Mouse (Mus musculus): ENCODE results near the gene Fmnl1.

Gene Fmnl1

GRCm38 (mm10) chr11:103144309-103145285 is 26.3 kb upstream of the Fmnl1 start:
- TF ChIP-seq GATA4 (IDR thresholded peaks at IDR 0.05; ENCODE audit: insufficient replicate concordance, low read length): no peak

- TF ChIP-seq GATA4 (IDR thresholded peaks at IDR 0.05; ENCODE audit: insufficient replicate concordance, low read length): no peak
These were observed 24.5 kb upstream of the Fmnl1 start for GRCm38 (mm10) chr11:103146386-103146785.

- no peak for TF ChIP-seq GATA4 (IDR thresholded peaks at IDR 0.05; ENCODE audit: insufficient replicate concordance, low read length)
These were observed 23.1 kb upstream of the Fmnl1 start for GRCm38 (mm10) chr11:103147766-103148165.

- no peak for TF ChIP-seq GATA4 (IDR thresholded peaks at IDR 0.05; ENCODE audit: insufficient replicate concordance, low read length)
These were observed 21.1 kb upstream of the Fmnl1 start for GRCm38 (mm10) chr11:103149771-103150170.

- no peak for TF ChIP-seq GATA4 (IDR thresholded peaks at IDR 0.05; ENCODE audit: insufficient replicate concordance, low read length)
These were observed 12.1 kb upstream of the Fmnl1 start for GRCm38 (mm10) chr11:103158621-103159478.

GRCm38 (mm10) chr11:103160738-103161137 is 10.2 kb upstream of the Fmnl1 start:
- TF ChIP-seq GATA4 (IDR thresholded peaks at IDR 0.05; ENCODE audit: insufficient replicate concordance, low read length): no peak

- TF ChIP-seq GATA4 (IDR thresholded peaks at IDR 0.05; ENCODE audit: insufficient replicate concordance, low read length): no peak
These were observed 9.5 kb upstream of the Fmnl1 start for GRCm38 (mm10) chr11:103161449-103161848.

- TF ChIP-seq GATA4 (IDR thresholded peaks at IDR 0.05; ENCODE audit: insufficient replicate concordance, low read length): no peak
These were observed 8.8 kb upstream of the Fmnl1 start for GRCm38 (mm10) chr11:103162132-103162531.

- no peak for TF ChIP-seq GATA4 (IDR thresholded peaks at IDR 0.05; ENCODE audit: insufficient replicate concordance, low read length)
These were observed 6.5 kb upstream of the Fmnl1 start for GRCm38 (mm10) chr11:103164391-103164790.

GRCm38 (mm10) chr11:103168690-103169390 is 2.1 kb upstream of the Fmnl1 start:
- no peak for TF ChIP-seq GATA4 (IDR thresholded peaks at IDR 0.05; ENCODE audit: insufficient replicate concordance, low read length)

GRCm38 (mm10) chr11:103169664-103170063 is 1.2 kb upstream of the Fmnl1 start:
- TF ChIP-seq GATA4 (IDR thresholded peaks at IDR 0.05; ENCODE audit: insufficient replicate concordance, low read length): no peak

- TF ChIP-seq GATA4 (IDR thresholded peaks at IDR 0.05; ENCODE audit: insufficient replicate concordance, low read length): no peak
These were observed 805 bp upstream of the Fmnl1 start for GRCm38 (mm10) chr11:103170111-103170493.

GRCm38 (mm10) chr11:103171286-103171620 is 346 bp downstream of the Fmnl1 start:
- TF ChIP-seq GATA4 (IDR thresholded peaks at IDR 0.05; ENCODE audit: insufficient replicate concordance, low read length): no peak

- TF ChIP-seq GATA4 (IDR thresholded peaks at IDR 0.05; ENCODE audit: insufficient replicate concordance, low read length): no peak
These were observed 940 bp downstream of the Fmnl1 start for GRCm38 (mm10) chr11:103171703-103172391.

Measured in liver, adult (tissue).